Mouse (Mus musculus) 3134 (cell line): ENCODE data around the gene Ddx54.

Source experiments
- DNase-seq: peaks from one replicate; pipeline ENCODE4 v3.0.0-alpha.2; 2011; ENCODE audit warnings: low spot score; ENCODE audit not compliant: insufficient read length; ENCODE audit errors: extremely low read depth

The Ddx54 gene

DNA sequence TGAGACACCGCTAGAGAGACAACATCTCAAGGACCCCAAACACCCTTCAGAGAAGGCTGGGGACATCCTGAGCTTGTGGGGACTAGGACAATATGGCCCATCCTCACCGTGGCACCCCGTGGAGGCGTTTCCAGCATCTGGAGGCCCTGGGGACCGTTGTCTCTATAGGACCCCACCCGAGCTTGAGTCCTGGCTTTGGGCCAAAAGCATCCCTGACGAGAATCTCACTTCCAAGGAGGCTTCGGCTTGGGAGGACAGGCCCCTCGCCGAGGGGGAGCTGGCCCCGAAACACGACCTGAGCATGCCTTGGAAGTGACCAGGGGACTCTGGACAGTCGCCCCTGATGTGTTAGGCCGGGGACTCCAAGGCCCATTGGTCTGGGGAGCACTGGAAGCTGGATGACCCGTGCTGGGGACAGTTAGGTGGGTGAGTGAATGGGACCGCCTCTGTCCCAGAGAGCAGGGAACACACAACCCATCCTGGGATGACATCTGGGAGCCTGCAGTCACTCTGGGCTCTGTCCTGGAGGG lies 3.2 kb upstream of the Ddx54 start:
- DNase-seq = no peak

DNA sequence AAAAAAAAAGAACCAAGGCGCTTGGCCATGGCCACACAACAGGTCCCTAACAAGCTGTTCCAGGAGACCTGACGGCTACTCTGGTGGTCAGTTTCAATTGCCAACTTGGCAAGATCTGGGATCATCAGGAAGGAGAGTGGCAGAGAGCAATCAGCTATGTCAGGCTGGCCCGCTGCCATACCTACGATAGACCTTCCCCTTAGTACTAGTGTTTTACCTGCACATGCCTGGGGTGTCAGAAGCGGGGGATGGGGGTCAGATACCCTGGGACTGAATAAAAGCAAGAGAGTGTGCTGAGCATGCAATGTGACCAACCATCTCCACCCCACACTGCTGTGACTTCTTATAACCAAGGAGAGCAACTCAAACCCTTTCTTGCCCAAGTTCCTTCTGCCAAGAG lies 1.6 kb upstream of the Ddx54 start:
- no peak for DNase-seq

DNA sequence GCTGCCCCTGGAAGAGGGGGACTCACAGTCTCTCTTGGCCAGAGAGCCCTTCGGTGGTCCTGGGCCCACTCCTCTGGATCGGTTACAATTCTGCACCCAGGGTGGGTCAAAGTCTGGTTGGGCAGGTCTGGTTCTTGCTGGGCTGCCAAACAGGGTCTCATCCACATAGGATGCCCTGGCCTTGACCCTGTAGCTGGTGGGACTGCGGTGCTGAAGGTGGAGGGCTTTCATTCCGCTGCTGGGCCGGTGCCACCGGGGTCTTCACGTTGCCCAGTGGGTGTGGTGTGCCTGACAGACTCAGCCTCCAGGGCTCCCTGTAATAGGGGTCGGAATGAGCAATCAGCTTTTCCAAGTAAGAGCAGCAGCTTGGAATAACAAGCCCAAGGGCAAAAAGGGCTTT lies 1.1 kb upstream of the Ddx54 start:
- DNase-seq = no peak

DNA sequence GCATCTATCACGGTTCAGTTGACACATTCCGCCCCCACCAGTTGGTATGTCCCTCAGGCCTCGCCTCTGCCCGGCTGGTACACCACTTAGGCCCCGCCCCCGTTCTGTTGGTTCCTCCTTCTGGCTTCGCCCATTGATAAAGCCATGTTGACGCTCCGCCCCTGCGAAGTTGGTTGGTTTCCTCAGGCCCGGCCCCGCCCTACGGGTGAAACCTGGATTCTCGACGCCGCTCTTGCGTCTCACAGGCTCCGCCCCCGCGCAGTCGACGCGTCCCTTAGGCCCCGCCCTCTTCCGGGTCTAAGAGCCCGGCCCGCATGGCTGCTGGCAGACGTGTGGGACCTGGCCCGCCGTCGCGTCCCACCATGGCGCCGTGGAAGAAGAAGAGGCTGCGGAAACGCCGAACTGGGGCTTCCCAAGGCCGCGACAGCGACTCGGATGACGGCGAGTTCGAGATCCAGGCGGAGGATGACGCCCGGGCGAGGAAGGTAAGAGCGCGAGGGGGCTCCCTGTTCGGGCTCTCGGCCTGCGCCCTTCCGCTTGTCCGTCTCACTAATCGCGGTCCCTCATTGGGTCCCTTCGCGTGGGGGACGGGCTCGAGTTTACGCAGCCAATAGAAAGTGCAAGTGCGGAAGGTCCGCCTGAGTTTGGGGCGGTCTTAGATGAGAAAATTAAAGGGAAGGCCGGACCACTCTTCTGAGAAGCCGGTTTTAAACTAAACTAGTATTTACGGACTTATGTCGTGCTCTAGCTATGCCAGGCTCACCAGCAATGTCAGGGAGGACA lies 474 bp downstream of the Ddx54 start:
- peak; percentile 99 for DNase-seq

DNA sequence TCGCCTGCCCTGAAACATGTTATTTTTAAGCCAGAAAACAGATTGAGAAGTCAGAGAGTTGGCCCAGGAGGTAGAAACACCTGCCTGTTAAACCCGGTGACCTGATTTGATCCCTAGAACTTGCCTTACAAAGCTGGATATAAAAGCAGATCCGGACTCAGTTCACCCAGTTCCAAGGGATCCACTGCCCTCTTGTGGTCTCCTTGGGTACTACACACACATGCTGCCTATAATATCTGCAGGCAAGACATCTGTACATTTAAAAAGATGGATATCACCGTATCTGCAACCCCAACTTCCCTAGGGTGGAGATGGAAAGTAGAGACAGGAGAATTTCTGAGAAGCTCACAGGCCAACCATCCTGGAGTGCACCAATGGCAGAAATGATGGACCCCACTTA lies 3.4 kb downstream of the Ddx54 start:
- no peak for DNase-seq

DNA sequence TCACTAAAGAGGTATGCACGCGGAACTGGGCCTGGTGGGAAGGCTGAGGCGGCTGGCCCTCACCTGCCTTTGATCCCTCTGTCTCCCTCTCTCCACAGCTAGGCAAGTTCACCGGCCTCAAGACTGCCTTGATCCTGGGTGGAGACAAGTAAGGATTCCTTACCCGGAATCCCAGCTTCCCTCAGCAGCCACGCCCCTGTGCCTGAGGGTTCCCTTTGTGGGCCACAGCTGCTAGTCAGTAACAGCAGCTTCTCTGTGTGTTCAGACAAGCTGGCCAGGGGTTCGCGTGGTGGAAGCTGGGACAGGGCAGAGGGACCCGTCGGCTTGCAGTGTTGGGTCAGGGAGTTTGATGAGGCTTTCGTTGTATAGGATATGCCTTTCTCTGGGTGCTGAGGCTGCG lies 6.2 kb downstream of the Ddx54 start:
- DNase-seq = no peak

DNA sequence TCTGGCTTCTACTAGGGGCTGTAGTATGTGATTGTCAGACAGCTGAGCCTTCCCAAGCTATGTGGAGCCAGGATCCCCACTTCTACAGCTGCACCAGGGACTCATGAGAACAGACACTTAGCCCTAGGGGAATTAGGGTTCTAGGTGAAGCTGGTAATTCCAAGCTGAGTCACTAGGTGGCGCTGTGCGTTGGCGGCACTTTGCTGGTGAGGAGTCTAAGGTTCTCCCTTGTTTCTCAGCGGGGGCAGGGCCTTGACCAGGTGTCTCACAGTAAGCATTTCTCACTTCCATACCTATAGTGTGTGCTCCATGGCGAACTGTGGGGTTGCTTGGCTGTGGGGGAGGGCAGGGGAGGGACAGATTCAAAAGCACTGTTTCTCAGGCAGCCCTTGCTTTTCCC lies 6.7 kb downstream of the Ddx54 start:
- no peak for DNase-seq

DNA sequence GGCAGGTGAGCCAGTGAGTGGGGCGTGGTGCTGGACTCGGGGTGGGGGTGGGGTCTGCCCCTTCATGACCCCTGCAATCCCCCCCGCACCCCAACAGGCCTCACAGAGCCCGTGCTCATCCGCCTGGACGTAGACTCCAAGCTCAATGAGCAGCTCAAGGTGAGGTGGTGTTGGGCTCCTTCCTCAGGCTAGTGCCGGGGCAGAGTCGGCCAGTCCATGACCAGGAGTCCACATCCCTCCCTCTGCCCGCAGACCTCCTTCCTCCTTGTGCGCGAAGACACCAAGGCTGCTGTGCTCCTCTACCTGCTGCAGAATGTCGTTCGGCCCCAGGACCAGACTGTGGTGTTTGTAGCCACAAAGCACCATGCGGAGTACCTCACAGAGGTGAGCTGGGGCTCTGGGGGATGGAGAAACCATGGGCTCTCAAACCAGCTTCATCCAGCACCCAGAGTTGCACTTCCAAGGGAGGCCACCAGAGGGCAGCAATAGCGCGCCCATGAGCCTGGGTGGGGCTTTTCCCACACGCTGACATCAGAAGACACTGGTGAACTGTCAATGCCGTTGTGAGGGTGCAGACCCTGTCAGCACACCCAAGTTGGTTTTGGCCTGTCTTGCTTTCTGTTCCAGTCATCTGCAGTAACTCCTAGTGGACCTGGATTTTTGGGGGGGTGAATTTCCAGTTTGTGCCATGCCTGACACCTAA lies 8.0 kb downstream of the Ddx54 start:
- peak; percentile 51 for DNase-seq

DNA sequence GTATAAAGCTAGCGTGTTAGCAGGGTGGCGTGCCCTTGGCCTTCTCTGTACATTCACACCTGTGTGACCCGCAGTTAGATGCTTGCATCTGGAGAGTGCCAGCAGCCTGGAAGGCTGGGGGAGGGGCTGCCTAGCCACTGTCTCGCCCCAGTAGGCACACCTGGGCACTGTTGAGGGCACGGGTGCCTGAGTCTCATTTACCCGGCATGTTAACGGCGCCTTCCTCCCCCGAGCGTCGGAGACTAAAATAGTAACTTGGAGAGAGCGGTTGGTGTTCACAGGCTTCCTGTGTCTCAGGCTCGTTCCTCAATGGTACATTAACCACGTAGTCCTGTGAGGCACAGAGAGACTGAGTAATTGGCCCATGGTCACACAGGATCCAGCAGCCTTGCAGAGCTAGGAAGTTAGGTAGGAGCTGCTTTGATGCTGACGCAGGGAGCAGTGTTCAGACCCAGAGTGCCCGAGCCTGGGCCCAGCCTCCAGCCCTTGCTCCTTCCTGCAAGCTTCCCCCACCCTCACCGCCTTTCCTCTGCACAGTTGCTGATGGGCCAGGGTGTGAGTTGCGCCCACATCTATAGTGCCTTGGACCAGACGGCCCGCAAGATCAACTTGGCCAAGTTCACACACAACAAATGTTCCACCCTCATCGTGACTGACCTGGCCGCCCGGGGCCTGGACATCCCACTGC lies 8.7 kb downstream of the Ddx54 start:
- no peak for DNase-seq

DNA sequence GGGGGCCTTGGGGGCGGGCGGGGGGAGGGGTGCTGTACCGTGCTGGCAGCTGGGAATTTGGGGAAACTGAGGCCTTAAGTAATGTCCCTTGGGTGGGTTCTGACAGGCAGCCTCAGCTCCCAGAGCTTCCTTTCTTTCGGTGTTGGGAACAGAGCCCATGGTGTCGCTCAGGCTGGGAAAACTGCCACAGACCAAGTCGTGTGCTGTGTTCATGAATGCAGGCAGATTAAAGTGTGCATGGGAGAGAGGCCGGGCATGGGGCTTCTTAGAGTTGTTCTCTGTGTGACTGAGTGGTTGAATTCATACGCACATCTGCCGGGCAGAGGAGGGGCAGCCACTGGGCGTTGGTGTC lies 9.3 kb downstream of the Ddx54 start:
- no peak for DNase-seq

DNA sequence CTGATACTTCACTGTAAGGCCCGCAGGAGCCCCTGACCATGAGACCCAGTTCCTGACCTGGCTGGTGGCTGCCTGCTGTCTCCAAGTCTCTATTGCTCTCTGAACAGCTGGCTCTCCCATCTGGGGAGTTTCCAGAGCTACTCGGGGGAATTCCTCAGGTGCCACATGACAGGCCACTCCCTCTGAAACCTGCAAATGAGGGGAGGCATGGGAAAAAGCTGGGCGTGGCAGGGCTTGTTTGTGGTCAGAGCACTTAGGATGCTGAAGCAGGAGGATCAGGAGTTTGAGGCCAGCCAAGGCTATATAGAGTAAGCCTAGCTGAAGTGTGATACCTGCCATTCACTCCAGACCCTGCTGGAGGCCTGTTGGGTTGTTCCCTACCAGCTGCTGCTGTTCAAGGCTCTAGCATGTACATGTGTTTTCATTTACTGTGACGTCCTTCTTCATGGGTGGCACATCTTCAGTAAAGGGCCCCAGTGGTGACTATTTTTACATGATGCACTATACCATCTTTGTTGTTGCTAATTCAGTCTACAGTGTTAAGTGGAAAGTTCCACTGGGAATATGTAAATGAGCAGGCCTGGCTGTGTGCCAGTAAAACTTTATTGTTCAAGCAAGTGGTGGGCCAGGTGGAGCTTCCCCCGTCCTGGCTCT lies 9.8 kb downstream of the Ddx54 start:
- DNase-seq = no peak

DNA sequence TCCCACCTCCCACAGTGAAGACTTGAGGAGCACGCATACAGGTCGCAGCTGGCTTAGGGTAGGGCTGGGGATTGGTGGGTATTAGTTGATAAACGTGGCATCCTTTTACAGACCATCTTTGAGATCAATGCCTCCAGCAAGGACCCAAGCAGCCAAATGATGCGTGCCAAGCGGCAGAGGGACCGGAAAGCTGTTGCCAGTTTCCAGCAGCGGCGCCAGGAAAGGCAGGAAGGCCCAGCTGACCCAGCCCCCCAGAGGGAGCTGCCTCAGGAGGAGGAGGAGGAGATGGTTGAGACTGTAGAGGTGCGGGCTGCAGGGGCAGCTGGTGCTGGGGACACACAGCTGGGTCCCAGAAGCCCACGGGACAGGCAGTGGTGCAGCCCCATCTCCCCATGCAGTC lies 11.9 kb downstream of the Ddx54 start:
- DNase-seq = no peak

DNA sequence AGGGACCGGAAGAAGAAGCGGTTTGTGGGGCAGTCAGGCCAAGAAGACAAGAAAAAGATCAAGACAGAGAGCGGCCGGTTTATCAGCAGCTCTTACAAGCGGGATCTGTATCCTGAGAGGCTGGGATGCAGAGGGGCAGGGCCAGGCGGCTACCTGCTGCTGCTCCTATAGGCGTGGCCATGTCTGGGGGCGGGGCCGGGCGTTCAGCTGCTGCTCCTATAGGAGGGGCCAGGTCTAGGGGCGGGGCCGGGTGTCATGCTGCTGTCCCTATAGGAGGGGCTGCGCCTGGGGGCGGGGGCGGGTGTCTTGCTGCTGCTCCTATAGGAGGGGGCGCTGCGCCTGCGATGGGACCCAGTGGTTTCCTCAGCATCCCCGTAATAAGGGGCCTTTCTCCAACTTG lies 13.9 kb downstream of the Ddx54 start:
- DNase-seq = no peak

DNA sequence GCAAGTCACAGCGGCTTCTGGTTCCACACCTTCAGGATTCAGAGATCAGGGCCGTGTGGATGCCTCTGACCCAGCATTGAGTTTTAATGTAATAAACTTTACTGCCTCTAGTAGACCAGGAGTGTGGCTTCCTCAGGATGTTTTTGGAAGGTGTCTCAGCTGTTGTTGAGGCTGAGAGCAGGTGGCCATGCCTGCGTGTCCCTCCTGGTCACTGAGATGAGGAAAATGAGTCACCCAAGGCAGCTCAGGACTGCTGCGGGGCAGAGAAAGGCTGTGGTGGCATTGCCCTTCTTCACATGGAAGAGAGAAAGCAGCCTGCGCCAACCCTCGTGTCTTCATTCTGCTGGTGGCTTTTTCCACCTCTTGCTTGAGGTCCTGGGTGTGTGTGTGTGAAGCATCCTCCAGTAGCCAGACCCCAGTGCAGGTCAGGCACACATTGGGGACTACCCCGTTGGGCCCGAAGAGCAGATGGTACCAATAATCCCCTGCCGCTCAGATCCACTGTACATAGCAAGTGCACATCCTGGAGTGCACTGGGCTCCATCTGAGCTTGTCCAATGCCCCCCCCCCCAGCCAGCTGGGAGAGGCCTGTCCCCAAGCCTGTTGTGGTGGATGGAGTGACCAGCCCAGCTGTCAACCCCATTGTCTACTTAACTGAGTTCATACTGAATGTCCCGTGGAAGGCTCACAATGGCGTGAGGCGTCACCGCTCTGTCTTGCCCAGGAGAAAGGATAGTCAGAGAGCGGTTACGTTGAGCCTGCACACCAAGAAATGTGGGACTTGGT lies 15.2 kb downstream of the Ddx54 start:
- no peak for DNase-seq

DNA sequence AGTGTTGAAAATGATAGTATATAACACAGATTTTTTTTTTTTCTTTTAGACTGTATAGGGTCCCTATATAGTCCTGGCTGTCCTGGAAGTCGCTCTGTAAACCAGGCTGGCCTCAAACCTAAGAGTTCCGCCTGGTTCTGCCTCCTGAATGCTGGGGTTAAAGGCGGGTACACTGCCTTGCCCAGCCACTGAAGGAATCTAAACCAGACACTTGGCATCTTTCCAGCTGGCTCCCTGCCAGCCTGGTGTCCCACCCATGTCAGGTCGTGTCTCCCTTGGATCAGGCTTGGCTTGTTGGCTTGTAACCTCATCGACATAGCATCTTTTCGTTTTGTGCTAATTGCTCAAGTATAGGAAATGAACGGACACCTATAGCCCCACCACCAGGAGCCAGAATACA lies 16.1 kb downstream of the Ddx54 start:
- DNase-seq = no peak

DNA sequence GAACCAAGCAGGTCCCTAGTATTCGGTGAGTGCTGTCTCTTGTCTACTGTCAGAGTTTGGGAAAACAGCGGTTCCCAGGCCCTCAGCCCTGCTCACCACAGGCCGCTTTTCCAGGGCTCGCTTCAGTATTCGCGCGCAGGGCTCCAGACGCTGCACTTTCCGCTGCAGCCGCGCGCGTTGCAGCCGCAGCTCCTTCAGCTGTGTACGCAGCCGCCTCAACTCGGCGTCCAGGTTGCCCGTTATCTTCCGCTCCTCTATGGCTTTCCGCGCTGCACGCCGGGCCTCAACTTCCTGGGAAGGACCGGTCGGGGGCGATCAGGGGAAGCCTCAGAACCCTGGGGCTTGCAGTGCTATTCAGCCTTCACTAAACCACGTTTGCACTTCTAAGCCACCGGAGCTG lies 18.6 kb downstream of the Ddx54 start:
- DNase-seq = no peak

DNA sequence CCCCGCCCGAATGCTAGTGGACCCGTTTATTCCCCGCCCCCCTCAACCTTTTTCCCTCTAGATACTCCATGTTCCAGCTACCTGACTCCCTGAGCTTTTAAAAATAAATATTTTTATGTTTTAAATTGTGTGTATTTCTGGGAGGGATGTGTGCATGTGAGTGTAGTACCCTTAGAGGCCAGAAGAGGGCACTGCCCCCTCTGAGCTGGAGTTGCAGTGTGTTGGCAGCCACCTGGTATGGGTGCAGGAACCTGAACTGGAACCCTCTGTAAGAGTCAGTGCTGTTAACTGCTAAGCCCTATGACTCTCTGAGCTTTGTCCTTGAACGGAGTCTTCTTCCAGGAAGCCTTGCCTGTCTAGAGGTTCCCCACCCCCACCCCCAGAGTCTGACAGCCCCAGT lies 19.4 kb downstream of the Ddx54 start:
- DNase-seq = no peak

DNA sequence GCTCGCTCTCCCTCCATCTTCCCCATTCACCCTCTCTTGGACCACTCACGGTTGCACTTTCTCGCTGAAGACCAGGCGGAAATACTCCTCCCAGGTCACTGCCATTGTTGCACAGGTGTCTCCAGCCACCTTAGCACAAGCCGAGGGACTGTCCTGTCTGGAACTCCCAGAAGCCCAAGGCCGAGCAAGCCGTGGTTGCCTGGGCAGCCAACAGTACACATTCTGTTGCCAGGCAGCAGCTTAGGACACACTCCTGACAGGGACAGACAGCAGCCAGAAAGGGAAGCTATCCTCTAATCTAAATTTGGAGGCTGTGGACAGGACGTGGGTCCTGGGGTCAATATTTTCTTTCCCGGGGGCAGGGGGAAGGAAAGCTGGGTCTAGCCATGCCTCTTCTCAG lies 21.6 kb downstream of the Ddx54 start, which contains the start of gene Cfap73:
Gene Cfap73 (minus strand): TSS at position 105 of the 400 bp plus-strand sequence.
- DNase-seq = no peak

DNA sequence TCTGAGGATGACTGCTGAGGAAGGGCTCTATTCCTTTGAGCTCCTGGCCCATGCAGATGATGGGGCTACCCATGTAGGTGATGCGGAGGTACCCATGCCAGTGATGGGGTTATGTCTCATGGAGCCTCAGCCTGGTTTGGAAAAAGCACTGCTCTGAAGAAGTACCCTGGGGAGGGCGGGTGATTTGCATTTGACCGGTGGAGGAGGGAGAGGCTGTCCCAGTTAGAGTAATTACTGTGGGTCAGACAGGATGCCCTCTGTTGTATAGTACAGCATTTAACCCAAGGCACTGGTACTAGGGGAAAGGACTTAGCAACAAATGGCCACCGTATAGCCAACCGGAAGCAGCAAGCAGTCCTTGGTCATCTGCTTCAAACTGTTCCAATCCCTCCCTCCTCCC lies 22.3 kb downstream of the Ddx54 start:
- DNase-seq = no peak

DNA sequence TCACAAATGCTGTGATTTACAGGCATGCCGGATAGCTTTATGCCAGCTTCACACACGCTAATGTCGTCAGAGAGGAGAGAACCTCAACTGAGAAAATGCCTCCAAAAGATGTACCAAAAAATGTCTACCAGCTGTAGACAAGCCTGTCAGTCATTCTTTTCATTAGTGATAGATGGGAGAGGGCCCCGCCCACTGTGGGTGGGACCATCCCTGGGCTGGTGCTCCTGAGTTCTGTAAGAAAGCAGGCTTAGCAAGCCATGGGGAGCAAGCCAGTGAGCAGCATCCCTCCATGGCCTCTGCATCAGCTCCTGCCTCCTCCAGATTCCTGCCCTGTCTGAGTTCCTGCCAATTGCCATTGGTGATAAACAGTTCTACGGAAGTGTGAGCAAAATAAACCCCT lies 23.1 kb downstream of the Ddx54 start:
- DNase-seq = no peak
